Mouse (Mus musculus) lung, postnatal 0 days (tissue): ENCODE results near the gene Gstm6.

Experiments
- CTCF ChIP-seq: IDR thresholded peaks from 2 replicates; pipeline ENCODE4 v1.5.1; 2016; ENCODE audit warnings: antibody characterized with exemption, mild to moderate bottlenecking
- EP300 ChIP-seq: IDR thresholded peaks from 2 replicates; pipeline ENCODE4 v1.6.1; 2016; ENCODE audit warnings: antibody characterized with exemption, mild to moderate bottlenecking, control low read depth

GRCm38 (mm10) chr3:107932128-107932527 lies 11.4 kb downstream of the Gstm6 start:
- TF ChIP-seq CTCF (no peak), EP300 (no peak)
